Mouse (Mus musculus) kidney, postnatal 4 days (tissue): ENCODE results near the gene Pla2g3.

Source experiments
- DNase-seq, 2 experiments: peaks; one replicate each; pipeline ENCODE4 v3.0.0; 2021; ENCODE audit warnings: mixed read lengths in 2 of 2

Pla2g3 gene

GRCm38 (mm10) chr11:3495496-3495895 is 7.4 kb downstream of the Pla2g3 start:
- DNase-seq = no peak

GRCm38 (mm10) chr11:3496756-3497155 is 8.7 kb downstream of the Pla2g3 start:
- DNase-seq = peak in 1 of 2 experiments; percentile 50

- DNase-seq = no peak
Measured at GRCm38 (mm10) chr11:3497296-3497695, 9.2 kb downstream of the Pla2g3 start.

- DNase-seq = no peak
Measured at GRCm38 (mm10) chr11:3502057-3502456, 14.0 kb downstream of the Pla2g3 start.

- DNase-seq = no peak
Measured at GRCm38 (mm10) chr11:3502459-3503072, 14.5 kb downstream of the Pla2g3 start.

GRCm38 (mm10) chr11:3503755-3504693 is 15.9 kb downstream of the Pla2g3 start:
- DNase-seq = no peak

- DNase-seq = no peak
Measured at GRCm38 (mm10) chr11:3508226-3508625, 20.1 kb downstream of the Pla2g3 start.

GRCm38 (mm10) chr11:3509181-3510085 is 21.3 kb downstream of the Pla2g3 start:
- DNase-seq = no peak

- DNase-seq = no peak
Measured at GRCm38 (mm10) chr11:3510321-3510720, 22.2 kb downstream of the Pla2g3 start.

GRCm38 (mm10) chr11:3513291-3513690 is 25.2 kb downstream of the Pla2g3 start:
- no peak for DNase-seq

- peak; percentile 93 to 94 for DNase-seq
Measured at GRCm38 (mm10) chr11:3514529-3515054, 26.5 kb downstream of the Pla2g3 start, which contains the start of gene Selenom. TSS of gene Selenom (plus strand) at chr11:3514684.

GRCm38 (mm10) chr11:3515216-3515615 is 27.1 kb downstream of the Pla2g3 start:
- no peak for DNase-seq

- no peak for DNase-seq
Measured at GRCm38 (mm10) chr11:3515637-3516036, 27.6 kb downstream of the Pla2g3 start.

GRCm38 (mm10) chr11:3516121-3516520 is 28.0 kb downstream of the Pla2g3 start:
- no peak for DNase-seq

GRCm38 (mm10) chr11:3516859-3517845 is 29.1 kb downstream of the Pla2g3 start:
- peak; percentile 73 to 79 for DNase-seq

- DNase-seq = no peak
Measured at GRCm38 (mm10) chr11:3517846-3518732, 30.0 kb downstream of the Pla2g3 start.

GRCm38 (mm10) chr11:3519051-3519726 is 31.1 kb downstream of the Pla2g3 start:
- DNase-seq = no peak

GRCm38 (mm10) chr11:3519756-3520398 is 31.8 kb downstream of the Pla2g3 start:
- DNase-seq = no peak

GRCm38 (mm10) chr11:3520919-3521318 is 32.8 kb downstream of the Pla2g3 start:
- DNase-seq = no peak
